Mouse (Mus musculus): ENCODE measurements around the gene Pax4. TPM values are rescaled to one million over a fixed set of nuclear protein-coding genes. Genes with fewer than 3 reads are reported as not detected.
A peak's percentile ranks its signal among the peaks of the same experiment; 100 is the strongest.

Gene Pax4
- polyA plus RNA-seq, 1 experiment from 2014 or later = not detected

- peaks cover 3% of the 10 kb centered on the region; the same call in 1 of the 2 replicates for H3K9me3 ChIP-seq (ENCODE audit: control insufficient read depth, low read depth, low read length)
- H3K27ac ChIP-seq (ENCODE audit: low read length) = no peak overlapping the region
- 87% methylated on average over 3 of the region's 3 CpGs for WGBS
- no peak for ATAC-seq (ENCODE audit: insufficient number of reproducible peaks, insufficient read depth, low FRiP score, low read depth)
- no peak overlapping the region for H3K4me2 ChIP-seq (replicated peaks; ENCODE audit: low read depth, low read length)
- no peaks in the 10 kb centered on the region for H3K27me3 ChIP-seq (ENCODE audit: control insufficient read depth, insufficient read depth, low read length)
- H3K4me1 ChIP-seq (ENCODE audit: control insufficient read depth, insufficient read depth, low read length) = no peaks in the 10 kb centered on the region
- no peaks in the 10 kb centered on the region for H3K36me3 ChIP-seq (ENCODE audit: control insufficient read depth, insufficient read depth, low read length)
- H3K9ac ChIP-seq (replicated peaks; ENCODE audit: low read depth, low read length) = no peak overlapping the region
- no peak overlapping the region for H3K4me3 ChIP-seq (ENCODE audit: low read depth, low read length)
Observed at GRCm38 (mm10) chr6:28398726-28399125, 50.4 kb downstream of the Pax4 start.

- Histone ChIP-seq H3K4me1 (ENCODE audit: control insufficient read depth, insufficient read depth, low read length) (no peaks in the 10 kb centered on the region), H3K27ac (ENCODE audit: low read length) (no peak within 1 kb of the TSS), H3K27me3 (ENCODE audit: control insufficient read depth, insufficient read depth, low read length) (no peaks in the 10 kb centered on the region), H3K4me2 (replicated peaks; ENCODE audit: low read depth, low read length) (peak within 1 kb of the TSS; percentile 62), H3K9me3 (ENCODE audit: control insufficient read depth, low read depth, low read length) (peaks cover 3% of the 10 kb centered on the region; the same call in 1 of the 2 replicates), H3K9ac (replicated peaks; ENCODE audit: low read depth, low read length) (peak within 1 kb of the TSS; percentile 25; the same call in 1 of the 2 replicates), H3K4me3 (ENCODE audit: low read depth, low read length) (peak within 1 kb of the TSS; percentile 33), H3K36me3 (ENCODE audit: control insufficient read depth, insufficient read depth, low read length) (no peaks in the 10 kb centered on the region)
- WGBS = 1% methylated on average over 33 of the region's 33 CpGs
- ATAC-seq (ENCODE audit: insufficient number of reproducible peaks, insufficient read depth, low FRiP score, low read depth) = no peak
Observed at GRCm38 (mm10) chr6:28397681-28398203, 51.4 kb downstream of the Pax4 start, which contains the start of gene Zfp800. Gene Zfp800, minus strand, starts transcription at chr6:28398005.

- peak overlapping the region; percentile 62 for H3K4me2 ChIP-seq (replicated peaks; ENCODE audit: low read depth, low read length)
- H3K36me3 ChIP-seq (ENCODE audit: control insufficient read depth, insufficient read depth, low read length) = no peaks in the 10 kb centered on the region
- no peak overlapping the region for H3K9ac ChIP-seq (replicated peaks; ENCODE audit: low read depth, low read length)
- 3% methylated on average over 19 of the region's 19 CpGs for WGBS
- peak overlapping the region; percentile 33 for H3K4me3 ChIP-seq (ENCODE audit: low read depth, low read length)
- H3K9me3 ChIP-seq (ENCODE audit: control insufficient read depth, low read depth, low read length) = peaks cover 3% of the 10 kb centered on the region; the same call in 1 of the 2 replicates
- no peaks in the 10 kb centered on the region for H3K4me1 ChIP-seq (ENCODE audit: control insufficient read depth, insufficient read depth, low read length)
- no peaks in the 10 kb centered on the region for H3K27me3 ChIP-seq (ENCODE audit: control insufficient read depth, insufficient read depth, low read length)
- H3K27ac ChIP-seq (ENCODE audit: low read length) = no peak overlapping the region
- ATAC-seq (ENCODE audit: insufficient number of reproducible peaks, insufficient read depth, low FRiP score, low read depth) = no peak
Observed at GRCm38 (mm10) chr6:28396853-28397457, 52.2 kb downstream of the Pax4 start.

GRCm38 (mm10) chr6:28396051-28396852 is 52.9 kb downstream of the Pax4 start:
- H3K4me2 ChIP-seq (replicated peaks; ENCODE audit: low read depth, low read length) = peak overlapping the region; percentile 62
- H3K9ac ChIP-seq (replicated peaks; ENCODE audit: low read depth, low read length) = no peak overlapping the region
- H3K9me3 ChIP-seq (ENCODE audit: control insufficient read depth, low read depth, low read length) = peaks cover 3% of the 10 kb centered on the region; the same call in 1 of the 2 replicates
- H3K4me1 ChIP-seq (ENCODE audit: control insufficient read depth, insufficient read depth, low read length) = no peaks in the 10 kb centered on the region
- H3K27me3 ChIP-seq (ENCODE audit: control insufficient read depth, insufficient read depth, low read length) = no peaks in the 10 kb centered on the region
- H3K36me3 ChIP-seq (ENCODE audit: control insufficient read depth, insufficient read depth, low read length) = no peaks in the 10 kb centered on the region
- ATAC-seq (ENCODE audit: insufficient number of reproducible peaks, insufficient read depth, low FRiP score, low read depth) = no peak
- H3K4me3 ChIP-seq (ENCODE audit: low read depth, low read length) = peak overlapping the region; percentile 33; the same call in 1 of the 2 replicates
- no peak overlapping the region for H3K27ac ChIP-seq (ENCODE audit: low read length)
- 29% methylated on average over 15 of the region's 15 CpGs for WGBS

Other genes starting within 250 kb of the Pax4 start
- gene Zfp800, start 51.3 kb downstream of the Pax4 start, polyA plus RNA-seq (2014; fragmentation: Nextera tagmentation; extraction: Ambion mirVana) = 23.3 and 26.3 TPM in 2 replicates
- gene Arf5, start 25.8 kb downstream of the Pax4 start, polyA plus RNA-seq (2014; fragmentation: Nextera tagmentation; extraction: Ambion mirVana) = 302 and 304 TPM in 2 replicates
- gene Fscn3, start 21.6 kb downstream of the Pax4 start, polyA plus RNA-seq (2014; fragmentation: Nextera tagmentation; extraction: Ambion mirVana) = not detected in 2 replicates
- 8.7 and 10.2 TPM in 2 replicates for gene Gcc1, start 21.0 kb downstream of the Pax4 start, polyA plus RNA-seq (2014; fragmentation: Nextera tagmentation; extraction: Ambion mirVana)
- gene Snd1, start 25.8 kb upstream of the Pax4 start, polyA plus RNA-seq (2014; fragmentation: Nextera tagmentation; extraction: Ambion mirVana) = 113 and 126 TPM in 2 replicates